Mouse (Mus musculus) mature B cell (primary cell): ENCODE measurements around the gene Fto.

Experiments used
- in situ Hi-C: fragments of 300-500 bp; cut with MboI; formaldehyde crosslinking; loops from 2 replicates; pipeline ENCODE4 v1.14.3; 2019

Fto gene

GRCm38 (mm10) chr8:91390369-91391020 is 77.2 kb downstream of the Fto start:
- in situ Hi-C loops, result no loop called here

DNA sequence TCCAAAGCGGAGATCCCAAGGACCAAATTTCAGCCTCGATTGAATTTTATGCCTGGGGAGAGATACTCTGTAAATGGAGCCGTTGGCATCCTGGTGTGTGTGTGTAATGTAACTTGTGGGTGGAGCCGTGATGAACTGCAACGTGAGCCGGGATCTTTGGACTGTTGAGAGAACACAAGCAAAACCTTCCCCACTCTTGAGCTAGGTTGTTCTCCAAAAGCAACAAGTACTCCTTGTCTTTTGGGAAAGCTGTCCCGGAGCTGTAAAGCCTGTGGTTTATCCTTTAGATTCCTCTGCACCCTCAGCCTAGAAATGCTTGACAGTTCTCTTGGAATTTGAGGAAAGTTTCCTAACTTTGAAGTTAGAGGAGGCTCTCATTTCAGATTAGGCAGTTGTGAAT is 78.9 kb downstream of the Fto start:
- in situ Hi-C loops, result no loop called here

- in situ Hi-C loops, result no loop called here
These were observed 82.2 kb downstream of the Fto start for GRCm38 (mm10) chr8:91395340-91396055.

- in situ Hi-C loops, result no loop called here
These were observed 84.7 kb downstream of the Fto start for GRCm38 (mm10) chr8:91398053-91398452.

DNA sequence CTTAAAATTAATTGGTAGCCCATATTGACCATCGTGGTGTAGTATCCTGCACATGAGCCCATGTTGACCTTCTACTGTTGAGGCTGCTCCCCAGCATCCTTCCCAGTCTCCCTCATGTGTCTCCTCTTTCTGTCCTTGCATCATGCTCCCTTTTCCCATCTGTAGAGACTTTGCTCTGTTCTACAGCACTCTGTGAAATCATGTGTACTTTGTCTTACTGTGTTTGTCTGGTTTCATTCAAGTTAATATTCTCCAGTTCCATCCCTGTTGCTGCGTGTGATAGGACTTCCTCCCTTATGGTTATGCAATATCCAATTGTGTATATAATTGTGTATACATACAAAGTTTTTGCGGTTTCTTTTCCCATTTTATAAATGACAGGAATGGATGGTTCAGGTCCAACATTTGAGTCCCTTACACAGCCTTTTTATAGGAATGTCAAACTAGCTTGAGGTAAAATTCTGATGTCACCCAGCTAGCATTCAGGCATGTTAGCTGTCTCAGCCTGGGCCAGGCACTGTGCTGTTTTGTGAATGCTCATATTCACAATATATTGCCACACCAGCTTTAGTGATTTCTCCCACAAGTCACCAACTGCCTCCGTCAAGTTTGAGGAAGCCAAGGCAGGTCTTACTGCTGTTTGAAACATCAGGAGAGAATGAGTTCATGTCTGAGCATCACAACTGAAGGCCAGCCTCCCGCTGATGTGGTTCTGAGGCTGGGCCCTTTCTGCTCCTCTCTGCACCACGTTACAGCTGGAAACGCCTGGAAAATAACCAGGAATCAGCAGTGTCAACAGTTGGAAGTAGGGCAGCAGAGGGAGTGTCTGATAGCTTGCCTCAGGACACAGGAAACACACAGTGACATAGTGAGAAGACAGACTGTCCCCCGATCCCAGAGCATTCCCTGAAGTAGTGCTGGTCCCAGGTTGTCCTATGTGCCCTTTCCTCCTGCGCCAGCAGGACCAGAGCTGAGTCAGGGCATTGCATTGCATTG is 90.0 kb downstream of the Fto start:
- in situ Hi-C loops, result no loop called here

GRCm38 (mm10) chr8:91404311-91404710 is 91.0 kb downstream of the Fto start:
- in situ Hi-C loops, result no loop called here

DNA sequence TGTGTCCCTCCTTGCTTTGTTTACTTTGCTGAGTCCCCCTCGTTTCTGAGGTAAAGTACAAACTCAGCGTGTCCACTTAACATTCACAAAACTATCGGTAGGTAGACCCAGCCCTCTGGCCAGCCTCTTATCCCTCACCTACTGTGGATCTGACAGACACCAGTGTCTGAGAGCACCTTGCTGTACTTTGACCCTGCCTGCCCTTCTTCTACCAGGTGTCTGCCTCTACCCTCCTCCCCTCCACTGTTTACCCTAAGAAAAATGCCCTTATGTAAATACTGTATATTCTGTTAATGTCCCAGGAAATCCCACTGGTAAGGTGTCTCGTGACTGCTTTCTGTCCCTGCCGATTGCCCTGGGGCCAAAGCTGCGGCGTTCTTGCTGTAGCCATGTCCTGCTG is 91.8 kb downstream of the Fto start:
- in situ Hi-C loops, result no loop called here

DNA sequence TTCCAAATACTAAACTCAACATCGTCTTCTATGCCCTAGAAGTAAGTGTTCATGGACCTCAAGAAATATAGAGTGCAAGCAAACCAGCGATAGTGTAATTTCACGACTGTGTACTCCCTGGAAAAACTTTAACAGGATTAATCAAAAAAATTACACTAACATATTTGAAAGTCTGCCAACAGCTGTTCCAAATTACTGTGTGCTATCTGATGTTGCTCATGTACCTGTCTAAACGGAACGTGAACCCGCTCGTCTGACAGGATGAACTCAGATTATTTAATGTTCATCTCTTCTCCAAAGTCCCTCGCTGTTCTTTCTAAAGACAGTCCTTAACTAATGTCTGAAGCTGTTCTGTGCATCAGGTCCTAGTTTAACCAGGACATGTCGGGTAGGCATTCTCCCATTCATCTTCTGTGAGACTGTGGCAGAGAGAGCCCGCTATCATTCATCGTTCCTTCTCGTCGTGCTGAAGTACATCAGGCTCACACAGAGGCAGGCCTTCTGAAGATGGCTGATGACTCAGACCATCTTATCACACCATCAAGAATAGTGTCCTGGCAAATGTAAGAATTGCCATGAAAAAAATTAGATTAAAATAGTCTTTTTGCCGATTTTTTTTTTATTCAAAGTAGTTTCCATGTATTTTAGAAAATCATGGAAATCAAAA is 93.4 kb downstream of the Fto start:
- in situ Hi-C loops, result no loop called here

GRCm38 (mm10) chr8:91407880-91408279 is 94.6 kb downstream of the Fto start:
- in situ Hi-C loops, result no loop called here

- in situ Hi-C loops, result no loop called here
These were observed 96.7 kb downstream of the Fto start for GRCm38 (mm10) chr8:91410007-91410406.

- in situ Hi-C loops, result no loop called here
These were observed 111.3 kb downstream of the Fto start for GRCm38 (mm10) chr8:91424491-91425074.

- in situ Hi-C loops, result no loop called here
These were observed 112.0 kb downstream of the Fto start for GRCm38 (mm10) chr8:91425251-91425866.

- in situ Hi-C loops, result no loop called here
These were observed 113.2 kb downstream of the Fto start for GRCm38 (mm10) chr8:91426496-91426895.

DNA sequence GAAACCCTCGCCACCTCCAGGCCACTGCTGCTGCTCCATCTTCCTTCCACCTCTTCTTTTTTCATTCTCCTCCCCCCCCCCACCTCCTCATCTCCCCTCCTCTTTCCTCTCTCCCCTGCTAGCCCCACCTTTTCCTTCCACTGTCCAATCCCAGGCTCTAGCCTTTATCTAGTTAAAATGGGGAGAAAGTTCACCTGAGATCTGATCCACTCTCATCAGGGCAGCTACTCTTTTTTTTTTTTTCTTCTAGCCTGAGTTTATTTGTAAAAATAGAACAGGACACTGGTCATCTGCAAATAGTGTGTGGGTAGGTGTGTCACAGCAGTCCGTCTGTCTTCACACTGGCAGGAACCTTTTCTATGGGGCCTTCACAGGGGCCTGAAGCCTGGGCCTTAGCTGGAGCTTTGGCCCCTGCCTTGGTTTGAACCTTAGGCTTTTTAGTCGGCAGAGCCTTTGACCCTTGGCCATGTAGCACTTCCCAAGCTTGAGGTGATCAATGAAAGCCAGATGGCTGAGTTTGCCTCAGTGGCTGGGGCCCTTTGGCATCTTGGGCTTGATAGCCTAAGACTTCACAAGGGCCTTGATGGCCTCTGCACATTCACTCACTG is 117.1 kb downstream of the Fto start:
- in situ Hi-C loops, result no loop called here

DNA sequence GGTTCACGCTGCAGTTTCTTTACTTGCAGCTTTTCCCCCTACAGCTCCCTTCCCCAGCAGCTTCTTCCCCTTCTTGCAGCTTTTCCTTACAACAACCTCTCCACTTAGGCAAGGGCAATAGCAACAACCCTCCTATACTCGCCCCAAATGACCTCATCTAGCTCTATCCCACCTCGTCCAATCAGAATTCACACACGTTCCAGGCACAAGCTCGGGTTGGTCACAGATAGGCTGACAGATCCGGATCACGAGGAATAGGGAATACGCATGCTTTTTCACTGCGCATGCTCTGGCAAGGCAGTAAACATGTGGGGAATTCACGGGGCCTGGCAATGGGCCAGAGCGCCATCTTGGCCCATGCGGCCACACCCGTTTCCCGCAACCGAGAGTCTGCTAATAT is 122.7 kb downstream of the Fto start:
- in situ Hi-C loops, result no loop called here

GRCm38 (mm10) chr8:91443911-91444310 is 130.6 kb downstream of the Fto start:
- in situ Hi-C loops, result no loop called here

- in situ Hi-C loops, result no loop called here
These were observed 131.5 kb downstream of the Fto start for GRCm38 (mm10) chr8:91444636-91445410.

DNA sequence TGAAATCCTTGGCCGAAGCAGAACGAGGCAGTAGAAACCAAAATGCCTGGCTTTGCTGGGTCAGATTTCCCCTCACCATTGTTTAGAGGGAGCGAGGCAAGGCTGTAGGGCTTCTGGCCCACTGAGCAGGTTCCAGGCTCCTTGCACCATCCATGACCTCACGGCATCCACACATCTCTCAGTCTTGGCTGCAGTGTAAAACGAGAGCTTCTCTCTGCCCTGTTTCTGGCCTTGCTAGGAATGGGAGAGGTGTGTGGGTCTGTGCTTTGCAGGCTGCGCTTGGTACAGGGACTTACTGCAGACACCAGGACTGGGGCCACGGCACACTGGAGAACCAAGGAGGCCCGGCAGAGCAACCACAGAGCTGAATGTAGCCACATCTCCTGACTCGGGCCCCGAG is 132.2 kb downstream of the Fto start:
- in situ Hi-C loops, result no loop called here

GRCm38 (mm10) chr8:91446008-91446407 is 132.7 kb downstream of the Fto start:
- in situ Hi-C loops, result no loop called here
